Mouse (Mus musculus): ENCODE data around the gene Brinp3. TPM values are rescaled to one million over a fixed set of nuclear protein-coding genes. Genes with fewer than 3 reads are reported as not detected.
"Not testable (repeated sequence)": the region's sequence is repeated elsewhere in the genome, so short reads cannot be mapped to it uniquely, and the experiment has no call there.

The Brinp3 gene
- total RNA-seq (2021): 10 to 100 TPM; 37.1 to 46.2 TPM

- DNase-seq: peak; percentile 21
- intact Hi-C loops (cut with DNase I): no loop called here
These were observed at the start of gene Brinp3 for GRCm38 (mm10) chr1:146494681-146495331. Gene Brinp3 (plus strand): TSS chr1:146494760.

GRCm38 (mm10) chr1:146494221-146494620 lies 339 bp upstream of the Brinp3 start:
- peak; percentile 33 for DNase-seq
- intact Hi-C loops (cut with DNase I): no loop called here

GRCm38 (mm10) chr1:146495386-146495785 lies 826 bp downstream of the Brinp3 start:
- no peak for DNase-seq

GRCm38 (mm10) chr1:146497381-146498081 lies 3.0 kb downstream of the Brinp3 start:
- DNase-seq: peak; percentile 36
- intact Hi-C loops (cut with DNase I): no loop called here

More at GRCm38 (mm10) chr1:146495386-146495785, 826 bp downstream of the Brinp3 start:
- intact Hi-C loops (cut with DNase I): no loop called here

GRCm38 (mm10) chr1:146498085-146498779 lies 3.7 kb downstream of the Brinp3 start:
- DNase-seq: peak; percentile 31
- intact Hi-C loops (cut with DNase I): no loop called here

- DNase-seq: no peak
- intact Hi-C loops (cut with DNase I): no loop called here
These were observed 4.2 kb downstream of the Brinp3 start for GRCm38 (mm10) chr1:146498780-146499114.

GRCm38 (mm10) chr1:146515377-146515776 lies 20.8 kb downstream of the Brinp3 start:
- intact Hi-C loops (cut with DNase I): no loop called here
- no peak for DNase-seq

- no peak for DNase-seq
- intact Hi-C loops (cut with DNase I): no loop called here
These were observed 29.4 kb downstream of the Brinp3 start for GRCm38 (mm10) chr1:146523727-146524573.

GRCm38 (mm10) chr1:146528572-146528971 lies 34.0 kb downstream of the Brinp3 start:
- DNase-seq: no peak
- intact Hi-C loops (cut with DNase I): no loop called here

GRCm38 (mm10) chr1:146546847-146547428 lies 52.4 kb downstream of the Brinp3 start:
- DNase-seq: peak; percentile 1

GRCm38 (mm10) chr1:146556982-146557381 lies 62.4 kb downstream of the Brinp3 start:
- DNase-seq: no peak

More at GRCm38 (mm10) chr1:146546847-146547428, 52.4 kb downstream of the Brinp3 start:
- intact Hi-C loops (cut with DNase I): no loop called here

GRCm38 (mm10) chr1:146562144-146562543 lies 67.6 kb downstream of the Brinp3 start:
- intact Hi-C loops (cut with DNase I): no loop called here
- DNase-seq: no peak

More at GRCm38 (mm10) chr1:146556982-146557381, 62.4 kb downstream of the Brinp3 start:
- intact Hi-C loops (cut with DNase I): no loop called here

- no peak for DNase-seq
- intact Hi-C loops (cut with DNase I): no loop called here
These were observed 89.6 kb downstream of the Brinp3 start for GRCm38 (mm10) chr1:146584181-146584580.

- intact Hi-C loops (cut with DNase I): no loop called here
- DNase-seq: no peak
These were observed 138.3 kb downstream of the Brinp3 start for GRCm38 (mm10) chr1:146632895-146633294.

- intact Hi-C loops (cut with DNase I): no loop called here
- DNase-seq: peak; percentile 20
These were observed 162.7 kb downstream of the Brinp3 start for GRCm38 (mm10) chr1:146657214-146657613.

GRCm38 (mm10) chr1:146700724-146701123 lies 206.2 kb downstream of the Brinp3 start:
- intact Hi-C loops (cut with DNase I): no loop called here
- DNase-seq: no peak

- DNase-seq: no peak
- intact Hi-C loops (cut with DNase I): no loop called here
These were observed 225.0 kb downstream of the Brinp3 start for GRCm38 (mm10) chr1:146719556-146719955.

GRCm38 (mm10) chr1:146724784-146725513 lies 230.4 kb downstream of the Brinp3 start:
- intact Hi-C loops (cut with DNase I): not testable (repeated sequence)
- DNase-seq: peak; percentile 1

- intact Hi-C loops (cut with DNase I): no loop called here
These were observed 256.5 kb downstream of the Brinp3 start for GRCm38 (mm10) chr1:146751066-146751465.

GRCm38 (mm10) chr1:146783259-146783658 lies 288.7 kb downstream of the Brinp3 start:
- intact Hi-C loops (cut with DNase I): no loop called here
- DNase-seq: no peak

More at GRCm38 (mm10) chr1:146751066-146751465, 256.5 kb downstream of the Brinp3 start:
- DNase-seq: no peak
